Mouse (Mus musculus) neural tube, embryonic 10.5 days (tissue): ENCODE measurements around the gene Suclg2.

Source experiments
- DNase-seq: peaks from one replicate; pipeline ENCODE4 v3.0.0-alpha.2; 2017; ENCODE audit warnings: low spot score; ENCODE audit errors: extremely low spot score

The Suclg2 gene

DNA sequence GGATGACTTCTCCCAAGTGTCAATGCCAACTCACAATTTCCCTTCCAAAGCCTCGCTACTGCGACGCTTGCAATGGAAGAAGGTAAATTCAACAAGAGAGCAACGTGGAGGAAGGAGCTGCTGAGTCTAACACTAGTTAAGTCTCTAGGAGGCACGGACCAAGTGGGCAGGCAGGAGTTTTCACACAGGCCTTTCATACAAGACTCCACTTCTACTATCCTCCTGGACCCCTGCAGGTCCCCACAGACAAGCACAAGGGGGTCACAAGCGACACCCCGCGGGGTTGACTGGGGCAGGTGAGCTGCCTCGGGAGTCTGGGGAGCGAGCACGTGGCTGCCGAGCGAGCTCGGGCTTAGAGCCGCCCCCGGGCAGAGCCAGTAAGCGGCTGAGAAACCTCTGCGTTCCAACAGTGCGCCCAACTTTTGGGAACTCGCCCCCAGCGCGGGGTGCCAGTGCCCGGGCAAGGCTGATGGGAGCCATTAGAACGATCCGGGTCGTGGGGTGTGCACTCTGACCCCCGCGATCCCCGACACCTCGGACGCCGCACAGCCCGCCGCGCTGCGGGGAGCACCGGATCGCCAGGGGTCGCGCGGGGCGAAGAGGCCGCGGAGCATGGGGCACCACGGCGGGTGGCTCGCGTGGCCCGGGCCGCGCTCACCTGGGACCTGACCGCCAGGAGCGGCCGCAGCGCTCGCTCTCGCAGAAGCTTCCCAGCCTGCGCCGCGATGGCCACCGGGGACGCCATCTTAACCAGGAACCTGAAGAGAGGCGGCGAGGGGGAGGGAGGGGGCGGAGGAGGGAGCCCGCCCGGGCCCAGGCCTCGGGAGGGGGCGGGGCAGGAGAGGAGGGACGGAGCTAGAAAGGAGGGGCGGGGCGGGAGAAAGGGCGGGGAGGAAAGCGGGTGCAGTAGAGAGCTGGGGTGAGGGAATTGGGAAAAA, at the start of gene Suclg2:
Gene Suclg2 (minus strand): TSS at position 770 of the 938 bp plus-strand sequence.
- DNase-seq: peak; percentile 85

DNA sequence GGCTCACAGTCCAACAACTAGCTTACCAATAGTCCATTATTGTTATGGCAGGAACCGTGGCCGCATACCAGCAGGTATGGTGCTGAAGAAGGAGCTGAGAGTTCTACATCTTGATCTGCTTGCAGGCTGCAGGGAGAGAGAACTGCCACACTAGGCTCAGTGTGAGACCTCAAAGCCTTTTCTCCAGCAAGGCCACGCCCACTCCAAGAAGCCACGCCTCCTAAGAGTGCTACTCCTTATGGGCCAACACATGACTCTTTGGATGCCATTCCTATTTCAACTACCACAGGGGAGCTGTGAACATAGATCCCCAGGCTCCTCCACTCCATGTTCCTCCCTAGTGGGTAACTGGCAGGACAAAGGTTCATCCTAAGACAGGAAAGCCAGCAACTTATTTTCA, 48.0 kb upstream of the Suclg2 start:
- no peak for DNase-seq

DNA sequence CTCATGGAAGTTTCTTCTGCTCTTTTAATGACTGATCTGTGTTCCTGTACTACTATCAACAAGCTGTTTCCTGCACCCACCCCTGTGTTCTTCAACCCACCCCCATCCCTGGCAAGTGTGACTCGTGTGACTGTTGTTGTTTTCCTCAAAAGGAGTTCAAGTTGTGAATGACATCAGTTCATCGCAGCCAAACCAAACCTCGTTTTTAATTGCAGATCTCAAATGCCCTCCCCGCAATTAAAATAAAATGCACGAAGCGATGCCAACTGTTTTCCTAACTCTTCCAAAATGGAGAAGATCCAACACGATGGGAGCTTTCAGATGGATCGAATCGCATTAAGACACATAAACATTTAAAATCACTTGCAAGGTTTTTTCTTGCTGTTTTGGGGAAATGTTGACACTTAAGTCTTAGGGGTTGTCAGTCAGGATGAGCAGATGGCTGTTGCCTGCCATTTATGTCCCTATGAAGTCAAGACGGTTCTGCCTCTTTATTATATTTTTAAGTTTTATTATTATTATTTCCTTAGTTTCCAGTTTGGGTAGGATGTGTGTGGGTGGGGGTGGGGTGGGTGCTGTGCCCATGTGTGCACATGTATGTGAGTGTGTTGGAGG, 41.1 kb upstream of the Suclg2 start:
- no peak for DNase-seq

DNA sequence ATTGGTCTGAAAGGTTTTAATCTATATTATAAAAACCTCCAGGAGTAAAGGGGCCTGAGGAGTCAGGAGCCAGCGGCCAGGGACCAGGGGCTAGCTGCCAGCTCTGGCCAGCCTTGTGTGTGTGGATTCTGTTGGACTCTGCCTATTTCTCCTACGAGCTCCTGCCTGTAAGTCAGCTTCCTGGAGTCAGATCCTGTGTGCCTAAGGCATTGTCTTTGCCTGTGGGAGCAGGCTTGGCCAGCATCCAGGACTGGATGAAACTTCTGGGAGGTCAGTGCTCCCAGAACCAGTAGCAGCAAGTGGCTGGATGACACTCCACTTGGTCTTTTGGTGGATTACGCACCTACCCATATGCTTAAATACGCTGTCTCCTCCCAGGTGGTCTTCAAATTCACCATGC, 23.8 kb upstream of the Suclg2 start:
- DNase-seq: no peak

- DNase-seq: no peak
Measured at GRCm38 (mm10) chr6:95731570-95732367, 13.2 kb upstream of the Suclg2 start.

DNA sequence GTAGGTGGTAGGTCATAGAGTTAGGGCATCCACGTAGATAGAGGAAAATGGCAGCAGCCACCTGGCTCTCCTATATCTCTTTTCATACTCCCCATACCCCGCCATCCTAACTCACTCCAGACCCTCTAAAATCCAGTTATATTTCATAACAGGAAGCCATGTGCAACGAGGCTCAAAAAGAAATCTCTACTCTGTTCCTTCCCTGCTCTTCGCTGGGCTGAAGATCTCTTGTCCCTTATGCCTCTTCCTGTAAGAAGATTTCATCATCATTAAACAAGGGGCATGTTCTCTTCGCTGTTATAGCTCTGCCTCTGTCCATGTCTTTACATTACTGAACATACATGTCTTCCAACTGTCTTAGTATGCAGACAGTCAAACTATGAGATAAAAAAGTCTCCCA, 10.8 kb upstream of the Suclg2 start:
- no peak for DNase-seq

GRCm38 (mm10) chr6:95725281-95725680, 6.7 kb upstream of the Suclg2 start:
- DNase-seq: no peak

DNA sequence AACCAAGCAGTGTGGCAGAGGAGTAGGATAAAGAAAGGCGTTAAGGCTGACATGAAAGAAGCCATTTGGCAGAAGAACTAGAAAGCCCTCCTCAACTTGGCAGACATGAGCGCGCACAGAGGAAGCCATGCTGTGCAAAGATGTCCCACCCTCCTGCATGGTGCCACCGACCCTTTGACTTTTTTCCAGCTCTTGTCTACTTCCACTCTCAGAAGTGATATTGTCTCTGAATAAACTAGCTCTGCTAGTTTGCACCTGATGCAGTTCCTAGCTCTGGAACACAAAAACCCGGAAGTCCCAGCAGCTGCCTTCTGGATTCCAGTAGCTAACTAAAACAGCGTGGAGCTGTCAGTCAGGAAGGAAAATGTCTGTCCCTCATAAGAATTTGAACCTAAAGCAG, 4.8 kb upstream of the Suclg2 start:
- DNase-seq: no peak

DNA sequence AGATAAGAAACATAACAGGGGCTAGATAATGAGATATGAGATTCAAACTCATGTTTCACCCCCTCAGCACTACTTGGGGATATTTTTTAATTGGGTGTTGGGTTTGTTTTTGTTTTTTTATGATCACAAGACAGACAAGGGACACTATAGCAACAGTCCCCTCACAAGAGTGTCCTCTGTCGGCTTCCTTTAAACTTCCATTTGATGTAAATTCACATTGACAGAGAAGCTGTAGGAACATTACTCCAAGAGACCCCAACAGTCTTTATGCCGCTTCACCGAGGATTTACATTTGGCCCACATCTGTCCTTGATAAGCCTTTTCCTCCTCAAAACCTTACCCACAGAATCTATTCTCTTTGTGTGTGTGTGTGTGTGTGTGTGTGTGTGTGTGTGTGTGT, 1.2 kb upstream of the Suclg2 start:
- DNase-seq: no peak

GRCm38 (mm10) chr6:95718969-95719333, 351 bp upstream of the Suclg2 start:
- DNase-seq: no peak

GRCm38 (mm10) chr6:95717071-95717470, 1.5 kb downstream of the Suclg2 start:
- DNase-seq: no peak

DNA sequence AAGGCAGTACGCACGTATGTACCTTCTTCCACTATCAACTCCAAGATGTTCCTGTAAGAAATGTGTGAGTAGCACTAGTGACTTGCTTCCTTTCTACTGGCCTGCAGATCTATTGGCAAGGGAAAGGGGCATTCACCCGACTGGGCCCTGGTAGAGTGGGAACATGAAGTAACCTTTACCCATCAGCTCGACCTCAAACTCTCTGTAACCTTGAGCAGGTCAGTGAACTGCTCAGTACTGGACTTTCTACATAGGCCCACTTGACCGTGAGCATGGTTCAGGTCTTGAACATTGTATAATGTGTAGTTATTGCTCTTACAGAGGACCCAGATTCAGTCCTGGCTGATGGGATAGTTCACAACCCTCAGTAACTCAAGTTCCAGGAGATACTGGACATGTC, 2.1 kb downstream of the Suclg2 start:
- DNase-seq: no peak

DNA sequence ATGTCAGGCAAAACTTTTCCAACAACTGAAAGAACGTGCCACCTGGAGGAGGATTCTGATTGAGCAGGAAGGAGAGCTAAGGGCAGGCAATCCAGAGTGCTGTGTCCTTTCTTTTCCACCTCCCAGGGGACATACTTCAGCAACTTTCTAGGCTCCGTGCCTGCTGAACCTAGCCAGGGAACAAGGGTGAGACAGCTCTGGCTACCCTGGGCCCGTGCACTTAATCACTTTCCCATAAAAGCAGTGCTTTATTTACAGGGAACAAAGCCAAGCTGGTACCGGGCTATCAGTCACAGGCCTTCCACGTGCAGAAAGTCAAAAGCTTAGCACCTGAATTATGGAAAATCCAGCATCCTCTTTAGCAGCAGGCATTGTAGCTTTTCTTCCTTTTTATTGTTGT, 5.4 kb downstream of the Suclg2 start:
- no peak for DNase-seq

- DNase-seq: no peak
Measured at GRCm38 (mm10) chr6:95712081-95712480, 6.5 kb downstream of the Suclg2 start.

DNA sequence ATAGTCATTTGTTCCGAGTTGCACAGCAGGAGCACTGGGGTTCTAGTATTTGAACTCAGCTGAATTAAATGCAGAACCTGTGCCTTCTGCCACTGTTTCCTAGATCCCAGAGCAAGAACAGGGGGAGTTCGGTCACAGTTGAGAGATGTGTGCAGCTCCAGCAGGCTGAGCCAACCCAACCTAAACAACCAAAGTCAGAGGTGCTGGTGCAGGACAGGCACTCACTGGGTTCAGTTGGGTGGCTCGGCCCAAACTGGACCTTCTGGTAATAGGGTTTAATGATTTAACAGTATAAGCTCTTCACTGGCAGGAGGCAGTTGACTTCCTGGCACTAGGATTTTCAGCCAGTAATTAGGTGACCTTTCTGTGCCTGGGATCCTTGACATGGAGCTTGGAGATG, 6.9 kb downstream of the Suclg2 start:
- DNase-seq: no peak

GRCm38 (mm10) chr6:95710886-95711285, 7.7 kb downstream of the Suclg2 start:
- DNase-seq: no peak

DNA sequence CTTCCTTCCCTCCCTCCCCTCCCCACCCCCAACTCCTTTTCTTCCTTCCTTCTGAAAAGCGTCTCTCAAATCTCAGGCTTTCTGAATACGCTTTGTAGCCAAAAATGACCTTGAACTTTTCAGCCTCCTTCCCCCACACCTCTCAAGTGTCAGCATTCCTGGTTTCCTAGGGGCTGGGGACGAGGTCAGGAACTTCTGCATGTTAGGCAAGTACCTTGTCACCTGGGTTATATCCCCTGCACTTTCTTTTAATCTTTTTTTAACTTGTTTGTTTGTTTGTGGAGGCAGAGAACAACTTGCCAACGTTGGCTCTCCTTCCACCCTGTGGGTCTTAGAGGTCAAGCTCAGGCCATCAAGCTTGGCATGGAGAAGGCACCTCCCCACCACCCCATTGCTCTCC, 9.1 kb downstream of the Suclg2 start:
- DNase-seq: no peak

DNA sequence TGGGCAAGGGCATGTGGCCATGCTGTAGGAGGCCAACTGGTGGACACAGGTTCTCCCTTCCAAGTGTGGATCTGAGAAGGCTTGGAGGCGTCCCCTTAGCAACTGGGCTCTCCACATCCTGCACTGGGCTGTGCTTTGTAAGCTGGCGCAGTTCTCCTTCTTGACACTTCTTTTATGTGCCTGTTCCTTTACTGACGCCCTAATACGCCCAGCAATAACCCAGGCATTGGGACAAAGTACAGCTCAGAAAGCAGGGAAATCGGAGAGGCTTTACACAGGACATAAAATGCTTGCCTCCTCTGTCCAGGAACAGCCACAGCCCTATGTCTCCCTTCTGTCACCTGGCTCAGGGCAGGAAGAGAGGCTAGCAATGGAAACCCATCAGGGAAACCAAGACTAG, 9.5 kb downstream of the Suclg2 start:
- no peak for DNase-seq

DNA sequence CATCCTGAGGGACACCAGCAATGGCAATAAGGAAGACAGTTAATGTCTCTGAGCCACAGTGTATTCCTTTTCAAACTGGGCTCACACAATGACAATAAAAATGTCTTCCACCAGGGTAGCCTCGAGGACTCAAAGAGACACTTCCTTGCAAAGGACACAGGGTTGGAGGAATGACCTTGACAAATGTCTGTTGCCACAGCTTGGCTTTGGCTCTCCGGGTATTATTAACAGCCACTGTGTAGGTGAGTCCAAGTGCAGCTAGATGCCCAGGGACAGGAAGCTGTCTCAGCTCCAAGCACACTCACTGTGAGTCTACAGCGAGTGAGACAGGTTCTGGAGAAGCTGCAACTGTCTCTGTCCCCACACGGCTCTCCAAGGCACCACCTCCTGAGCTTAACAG, 14.0 kb downstream of the Suclg2 start:
- no peak for DNase-seq

GRCm38 (mm10) chr6:95702200-95702599, 16.4 kb downstream of the Suclg2 start:
- no peak for DNase-seq

GRCm38 (mm10) chr6:95701786-95702185, 16.8 kb downstream of the Suclg2 start:
- DNase-seq: no peak

DNA sequence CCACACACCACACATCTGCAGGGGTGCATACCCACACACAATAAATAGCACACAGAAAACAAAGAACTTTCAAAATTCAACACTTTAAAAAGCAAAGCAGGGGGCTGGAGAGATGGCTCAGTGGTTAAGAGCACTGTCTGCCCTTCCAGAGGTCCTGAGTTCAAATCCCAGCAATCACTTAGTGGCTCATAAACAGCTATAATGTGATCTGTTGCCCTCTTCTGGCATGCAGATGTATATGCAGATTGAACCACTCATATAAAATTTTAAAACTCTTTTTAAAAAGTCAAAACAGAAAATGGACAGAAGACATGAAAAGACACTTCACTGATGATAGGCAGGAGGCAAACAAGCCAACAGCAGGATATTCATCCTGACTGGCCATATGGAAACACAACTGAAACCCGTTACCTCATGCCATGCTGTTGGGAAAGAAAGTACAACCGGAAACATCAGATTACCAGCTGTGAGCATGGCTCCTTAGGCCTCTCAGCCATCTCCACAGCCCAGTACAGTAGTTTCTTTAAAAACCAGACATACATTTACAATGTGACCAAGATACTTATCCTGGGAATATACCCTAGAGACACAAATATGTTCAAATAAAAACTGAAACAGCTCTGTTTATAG, 17.5 kb downstream of the Suclg2 start:
- DNase-seq: no peak
